Mouse (Mus musculus) left cerebral cortex, adult 18-20 months (tissue): ENCODE results near the gene Cnmd. TPM values are rescaled to one million over a fixed set of nuclear protein-coding genes. Genes with fewer than 3 reads are reported as not detected.

ENCODE experiments used
- DNase-seq, 2 experiments: peaks; one replicate each; pipeline ENCODE4 v3.0.0; 2021 to 2022; ENCODE audit warnings: low spot score in 2 of 2, mixed read lengths in 1 of 2
- long read RNA-seq, 2 experiments: library from polyadenylated mRNA; stranded (forward); transcript quantifications; one replicate each; pipeline ENCODE4 v2.0.0; 2021
- total RNA-seq, 2 experiments: library from RNA; stranded (reverse); gene quantifications; 2 replicates each; pipeline ENCODE4 v1.2.3; 2021

Cnmd gene
- 1 to 10 TPM; 1.5 to 2.2 TPM for total RNA-seq
- long read RNA-seq, experiment 1, partial matches to known transcripts, result 0 of 1 reads
- long read RNA-seq, experiment 1, other reads (novel, unspliced or antisense), result 1 of 1 reads
- long read RNA-seq, experiment 2, partial matches to known transcripts, result 0 of 3 reads
- long read RNA-seq, experiment 2, other reads (novel, unspliced or antisense), result 2 of 3 reads

DNA sequence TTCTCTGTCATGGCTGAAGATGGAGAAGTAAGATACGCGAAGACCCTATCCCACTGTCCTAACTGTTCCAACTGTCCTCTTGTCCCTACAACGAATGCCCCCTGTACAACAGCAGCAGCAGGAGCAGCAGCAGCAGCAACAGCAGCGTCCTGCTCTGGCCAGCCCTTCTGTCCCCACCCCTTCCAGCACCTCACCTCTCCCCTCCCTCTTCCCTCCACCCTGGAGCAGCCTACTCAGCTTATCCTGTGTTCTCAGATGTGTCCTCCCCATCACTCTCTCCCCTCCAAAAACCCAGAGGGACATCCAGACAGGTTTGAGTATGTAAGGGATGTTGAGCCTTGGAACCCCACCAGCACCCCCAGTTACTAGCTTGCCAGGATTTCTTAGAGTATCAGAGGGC, at the start of gene Cnmd:
Gene Cnmd, minus strand, starts transcription at position 170 of the 400 bp plus-strand sequence.
- no peak for DNase-seq

DNA sequence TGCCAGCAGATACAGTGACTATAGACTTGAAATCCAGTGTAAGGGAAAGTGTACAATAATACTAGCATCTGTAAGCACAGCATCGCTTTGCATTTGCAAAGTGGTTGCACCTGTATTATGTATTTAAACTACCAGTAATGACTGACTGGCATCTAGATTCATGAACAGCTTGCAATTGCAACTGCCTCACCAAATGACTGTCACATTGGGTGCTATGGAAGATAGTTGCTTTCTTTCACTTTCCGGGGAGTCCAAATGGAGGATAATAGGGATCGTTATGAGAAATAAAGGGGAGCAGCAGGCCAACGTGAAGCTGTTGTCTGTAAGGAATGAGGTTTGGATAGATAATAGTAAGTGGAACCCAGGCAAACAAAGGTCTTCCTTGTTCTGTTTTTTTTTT, 49.3 kb upstream of the Cnmd start:
- DNase-seq, result no peak

DNA sequence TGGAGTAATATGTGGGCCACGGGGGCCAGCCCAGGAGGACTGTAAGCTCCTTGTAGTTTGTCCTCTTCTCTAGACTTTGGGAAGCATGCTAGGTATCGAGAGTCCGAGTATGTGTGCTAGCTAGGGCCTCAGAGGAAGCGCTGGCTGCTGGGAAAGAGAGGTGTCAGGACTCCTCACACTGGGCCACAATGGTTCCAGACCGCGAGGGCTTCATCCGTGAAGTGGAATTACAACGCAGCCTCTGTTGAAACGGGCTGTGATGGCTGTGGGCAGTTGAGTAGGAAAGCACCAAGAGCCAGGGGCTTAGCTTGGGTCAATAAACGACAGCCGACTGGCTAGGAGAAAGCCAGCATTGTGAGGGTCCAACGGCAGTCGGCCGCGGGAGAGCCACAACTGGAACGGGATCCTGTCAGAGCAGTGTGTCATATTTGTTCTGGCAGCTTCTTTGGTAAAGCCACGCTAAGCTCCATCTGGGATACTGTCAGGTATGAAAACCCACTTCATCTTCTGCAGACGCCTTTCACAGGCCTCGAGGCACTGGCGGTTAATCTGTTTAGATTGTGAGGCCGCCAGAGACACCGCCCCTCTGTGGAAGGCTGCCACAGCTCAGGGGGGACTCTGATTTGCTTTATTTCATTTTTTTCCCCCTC, 41.7 kb upstream of the Cnmd start:
- no peak for DNase-seq

DNA sequence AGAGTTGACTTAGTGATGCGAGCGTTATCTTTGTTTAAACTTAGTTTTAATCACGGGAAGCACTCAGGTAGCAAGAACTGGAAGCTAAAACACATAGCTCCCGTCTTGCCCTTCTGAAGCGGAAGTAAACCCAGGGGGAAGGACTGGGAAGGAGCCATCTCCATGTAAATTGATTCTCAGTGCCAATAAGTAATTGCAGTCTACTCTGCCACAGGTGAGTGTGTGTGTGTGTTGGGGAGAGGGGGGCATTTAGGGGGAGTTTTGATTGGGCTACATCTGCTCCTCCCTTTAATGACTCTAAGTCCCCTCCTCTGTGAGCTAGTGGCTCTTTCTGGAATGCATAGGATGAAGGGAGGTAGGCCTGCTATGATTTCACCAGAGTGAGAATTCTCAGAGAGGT, 39.6 kb upstream of the Cnmd start:
- no peak for DNase-seq

DNA sequence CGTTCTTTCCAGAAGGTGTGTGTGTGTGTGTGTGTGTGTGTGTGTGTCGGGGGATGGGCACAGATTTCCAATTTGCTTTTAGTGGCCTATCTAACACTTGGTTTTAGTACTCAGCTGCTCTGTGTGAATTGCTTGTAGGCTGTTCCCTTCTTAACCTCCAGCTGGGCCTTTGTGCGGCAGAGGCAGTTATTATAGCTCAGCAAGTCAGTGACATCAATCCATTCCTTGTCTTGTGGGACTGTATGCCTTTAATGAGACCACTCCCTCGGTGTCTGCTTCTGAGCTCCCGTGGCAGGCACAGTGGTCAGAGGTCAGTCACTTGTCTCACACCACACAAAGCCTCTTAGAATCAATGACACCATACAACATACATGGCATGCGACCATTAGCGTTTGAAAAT, 39.1 kb upstream of the Cnmd start:
- DNase-seq, result no peak

DNA sequence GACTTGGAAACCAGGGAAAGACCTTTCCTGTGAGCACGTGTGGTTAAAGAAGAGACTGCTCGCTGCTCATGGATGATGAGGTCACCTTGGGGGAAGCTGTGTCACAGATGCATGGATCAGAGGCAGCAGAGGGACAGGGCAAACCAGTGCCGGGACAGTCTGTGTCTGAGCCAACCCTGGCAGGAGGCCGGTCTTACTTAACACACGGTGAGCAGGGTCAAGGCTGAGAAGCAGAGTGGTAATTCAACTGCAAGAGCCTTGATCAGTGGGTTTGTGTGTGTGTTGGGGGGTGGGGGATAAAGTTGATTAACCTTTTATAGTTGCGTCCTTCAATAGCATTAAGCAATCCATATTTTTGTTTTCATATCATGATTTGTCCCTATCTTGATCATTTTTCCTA, 37.4 kb upstream of the Cnmd start:
- DNase-seq, result no peak

DNA sequence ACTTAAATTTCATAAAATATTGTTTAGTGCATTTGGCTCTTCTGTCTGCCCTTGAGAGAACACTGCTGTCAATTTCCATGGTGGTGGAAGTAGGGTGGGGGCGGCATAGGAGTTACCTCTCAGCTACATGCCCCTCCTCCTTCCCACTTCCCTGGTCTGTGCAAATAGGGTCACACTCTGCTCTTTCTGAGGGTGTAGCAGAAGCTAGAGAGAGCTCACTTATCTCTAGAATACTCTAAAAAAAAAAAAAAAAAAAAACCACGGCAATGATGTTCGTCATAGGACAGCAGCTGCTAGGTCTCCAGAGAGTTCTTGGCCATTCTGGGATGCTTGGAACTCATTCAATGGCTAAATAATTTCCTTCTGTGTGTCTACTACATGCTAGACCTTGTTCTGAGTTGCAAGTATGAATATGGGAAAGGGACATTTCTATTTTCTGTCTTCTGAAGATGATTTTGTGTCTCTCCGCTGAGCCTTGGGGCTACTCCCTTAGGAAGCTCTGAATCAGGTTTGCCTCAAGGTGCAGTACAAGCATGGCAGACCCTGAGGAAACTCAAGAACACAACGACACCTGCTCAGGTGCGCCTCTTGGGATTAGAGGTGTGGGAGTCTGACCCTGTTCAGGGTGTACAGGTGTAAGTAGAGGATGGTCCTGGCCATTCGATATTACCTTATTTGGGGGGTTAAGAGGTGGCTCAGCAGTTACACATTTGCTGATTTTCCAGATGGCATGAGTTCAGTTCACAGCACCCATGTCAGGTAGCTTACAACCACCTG, 28.3 kb upstream of the Cnmd start:
- no peak for DNase-seq

DNA sequence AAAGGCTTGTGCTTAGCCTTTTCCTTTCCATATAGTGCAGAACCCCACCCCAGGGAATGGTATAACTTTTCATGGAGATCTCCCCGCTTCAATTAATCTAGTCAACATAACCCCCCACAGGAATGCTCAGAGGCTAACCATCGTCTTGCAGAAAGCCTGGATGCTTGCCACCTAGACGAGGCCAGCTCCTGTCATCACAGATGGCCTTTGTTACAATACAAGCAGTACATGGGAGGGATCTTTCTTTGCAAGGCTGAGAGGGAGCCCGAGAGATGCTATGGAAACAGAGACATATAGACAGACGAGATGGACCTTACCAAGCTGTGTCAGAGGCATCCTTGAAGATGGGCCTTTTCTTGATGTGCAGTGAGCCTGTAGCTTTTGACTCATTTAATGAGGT, 18.7 kb upstream of the Cnmd start:
- DNase-seq, result no peak

DNA sequence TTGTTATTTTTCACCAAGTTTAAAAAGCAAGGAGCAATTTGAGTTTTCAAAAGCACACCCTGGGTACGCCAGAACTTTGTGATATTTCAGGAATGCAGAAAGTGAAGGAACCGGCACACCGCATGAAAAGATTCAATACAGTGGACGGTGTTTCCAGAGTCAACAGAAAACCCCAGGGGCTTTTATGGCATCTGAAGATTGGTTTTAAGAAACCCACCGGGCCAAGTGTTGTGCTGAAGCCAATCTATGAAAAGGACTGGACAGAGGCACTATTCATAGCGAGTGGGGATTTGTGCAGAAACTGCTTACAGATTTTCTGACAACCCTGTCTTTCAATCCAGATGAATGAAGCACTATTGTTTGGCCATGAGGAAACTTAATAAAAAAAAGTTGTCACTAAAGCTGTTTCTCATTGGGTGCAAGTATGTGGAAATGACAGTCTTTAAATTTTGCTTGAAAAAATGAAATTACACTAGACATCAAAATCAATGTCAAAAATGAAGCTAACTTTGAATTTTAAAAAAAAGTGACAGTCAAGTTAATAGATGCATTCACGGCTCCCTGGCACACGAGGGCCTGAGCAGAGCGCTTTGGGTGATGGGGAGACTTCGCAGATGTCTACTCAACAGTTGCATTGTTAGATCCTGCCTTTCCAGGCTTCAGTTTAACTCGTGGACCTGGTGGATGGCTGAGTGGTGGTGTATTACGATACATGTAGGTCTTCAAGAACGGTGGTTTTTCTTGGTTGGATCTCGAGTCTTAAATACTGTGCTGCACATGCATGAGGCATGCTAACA, 16.1 kb upstream of the Cnmd start:
- no peak for DNase-seq

DNA sequence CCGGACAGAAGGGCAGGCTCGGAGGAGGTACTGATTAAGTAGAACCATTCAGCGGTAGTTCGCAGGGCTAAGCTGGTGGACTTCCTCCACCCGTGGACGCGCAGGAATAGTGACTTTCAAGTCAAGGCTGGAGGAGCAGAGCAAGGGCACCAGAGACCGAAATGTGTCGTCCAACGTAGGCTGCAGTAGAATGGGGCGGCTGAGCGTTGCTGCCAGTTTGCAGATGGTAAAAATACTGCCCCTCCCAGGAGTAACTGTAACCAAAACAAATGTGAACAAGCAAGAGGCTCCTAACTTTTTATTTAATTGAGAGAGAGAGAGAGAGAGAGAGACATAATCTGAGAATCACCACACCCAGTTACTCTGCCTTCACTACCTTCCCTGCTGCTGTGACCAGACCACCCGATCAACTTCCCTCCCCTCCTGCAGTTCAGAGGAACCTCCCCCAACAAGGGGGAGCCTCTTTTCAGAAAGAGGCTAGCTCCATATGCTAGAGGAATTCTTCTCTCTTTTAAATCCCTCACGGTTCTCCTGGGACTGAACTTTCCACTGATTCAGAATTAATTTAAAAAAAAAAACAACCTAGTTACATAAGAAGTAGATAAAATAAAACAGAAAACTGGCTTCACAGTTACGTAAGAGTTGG, 15.3 kb upstream of the Cnmd start:
- no peak for DNase-seq

DNA sequence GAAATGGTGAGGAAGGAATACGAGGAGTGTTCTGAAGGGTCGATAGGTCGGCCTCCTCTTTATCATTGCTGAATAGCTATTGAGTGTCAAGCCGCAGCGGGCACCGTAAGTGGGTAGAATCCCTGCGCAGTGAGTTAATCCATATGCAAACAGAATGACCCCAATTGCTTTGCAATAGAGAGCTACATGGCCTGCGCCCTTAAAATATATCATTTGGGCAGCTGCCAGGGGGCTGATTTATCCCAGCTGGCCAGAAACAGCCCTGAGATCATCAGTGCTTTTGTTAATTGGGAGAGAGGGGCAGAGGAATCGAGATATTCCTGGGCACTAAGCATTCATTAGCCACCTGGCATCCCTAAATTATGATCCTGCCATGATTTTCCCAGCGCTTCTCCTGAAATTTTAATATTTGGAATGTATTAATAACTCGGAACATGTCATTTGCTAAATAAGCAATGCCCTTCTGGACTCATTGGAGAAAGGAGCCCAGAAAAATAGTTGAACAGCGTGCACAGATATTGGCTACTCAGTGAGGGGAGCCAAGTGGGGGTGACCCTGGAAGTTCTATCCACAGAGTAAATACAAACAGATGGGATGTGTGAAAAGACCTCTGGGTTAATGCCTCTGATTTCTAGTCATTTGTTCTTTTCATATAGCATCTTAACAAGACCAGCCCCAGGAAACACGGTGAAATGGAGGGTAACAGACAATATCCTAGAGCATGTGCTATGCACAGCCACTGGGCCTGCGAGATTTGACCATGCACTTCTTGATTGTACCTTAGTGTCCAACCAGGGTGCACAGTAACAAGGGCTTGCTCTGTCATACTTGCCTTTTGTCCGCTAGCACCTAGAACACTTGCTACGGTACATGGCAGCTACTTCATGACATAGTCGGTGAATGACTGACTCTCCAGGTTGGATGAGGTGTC, 11.4 kb upstream of the Cnmd start:
- no peak for DNase-seq

DNA sequence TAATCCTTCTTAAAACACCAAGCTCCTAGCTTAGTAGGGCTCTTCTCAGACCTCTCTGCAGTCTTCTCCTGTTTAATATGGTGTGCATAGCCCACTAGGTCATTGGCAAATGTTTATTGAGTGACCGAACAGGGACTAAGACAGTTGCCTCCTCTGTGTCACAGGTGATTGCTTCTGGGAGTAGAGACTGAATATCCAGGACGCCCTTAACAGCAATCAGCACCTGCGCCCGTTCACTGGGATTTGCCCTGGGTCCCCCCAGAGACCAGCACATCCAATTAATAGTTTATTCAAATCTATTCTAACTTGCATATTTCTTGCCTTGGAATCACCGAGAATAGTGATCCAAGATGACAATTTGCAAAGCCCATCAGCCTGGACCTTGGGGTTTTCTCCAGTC, 10.6 kb upstream of the Cnmd start:
- no peak for DNase-seq

DNA sequence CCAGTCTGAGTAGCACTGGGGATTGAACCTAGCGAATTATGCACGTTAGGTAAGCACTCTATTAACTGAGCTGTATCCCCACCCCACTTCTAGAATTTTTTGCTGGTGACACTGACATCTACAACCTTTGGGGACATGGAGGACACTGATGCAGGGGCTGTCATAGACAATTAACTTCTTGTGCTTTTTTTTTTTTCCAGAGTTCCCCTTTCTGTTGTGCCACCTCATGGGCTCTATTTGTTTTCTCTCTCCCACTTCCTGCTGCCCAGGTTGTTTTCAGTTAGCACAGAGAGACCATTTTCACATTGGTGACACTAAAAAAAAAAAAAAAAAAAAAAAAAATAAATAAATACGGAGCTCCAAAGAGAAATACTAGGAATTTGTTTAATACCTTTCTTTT, 9.0 kb upstream of the Cnmd start:
- DNase-seq, result no peak

DNA sequence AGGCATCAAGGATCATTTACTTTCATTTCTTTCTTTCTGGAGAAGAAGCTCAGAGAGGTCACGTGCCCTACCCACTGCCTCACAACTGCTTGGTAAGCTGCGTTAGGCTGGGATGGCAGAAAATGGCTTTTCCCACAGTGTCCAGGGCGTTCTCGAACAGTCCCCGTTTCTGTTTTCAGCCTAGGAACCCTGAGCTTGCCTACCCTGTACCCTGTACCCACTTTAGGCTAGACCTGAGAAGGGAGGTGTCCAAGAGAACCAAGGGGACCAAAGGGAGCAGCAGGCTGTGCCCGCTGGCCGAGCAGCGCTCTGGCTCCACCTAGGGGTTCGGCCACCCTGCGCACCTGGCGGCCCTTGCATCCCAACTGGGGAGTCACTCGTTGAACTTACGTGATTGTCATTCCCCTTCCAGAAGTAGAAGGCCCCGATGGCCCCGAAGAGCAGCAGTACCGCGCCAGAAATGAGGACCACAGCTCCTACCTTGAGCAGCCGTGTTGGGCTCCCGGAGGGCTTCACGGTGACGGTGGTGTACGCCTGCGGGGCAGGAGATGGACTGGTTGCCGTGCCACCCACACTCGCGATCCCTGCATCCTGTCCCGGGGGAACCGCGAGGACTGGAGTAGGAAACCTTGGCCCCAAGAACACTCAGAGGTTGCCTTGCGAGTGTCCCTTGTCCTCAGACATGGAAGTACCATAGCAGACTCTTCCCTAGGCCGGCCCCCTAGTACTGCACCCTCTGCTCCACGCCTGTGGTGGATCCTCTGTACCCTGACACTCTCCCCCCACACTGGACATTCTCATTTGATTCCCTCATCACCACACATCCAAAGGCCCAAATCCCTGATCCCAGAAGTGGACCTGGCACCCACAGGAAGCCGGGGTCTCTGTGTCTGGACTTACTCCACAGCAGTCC, 709 bp downstream of the Cnmd start:
- DNase-seq, result peak; percentile 39 to 57

DNA sequence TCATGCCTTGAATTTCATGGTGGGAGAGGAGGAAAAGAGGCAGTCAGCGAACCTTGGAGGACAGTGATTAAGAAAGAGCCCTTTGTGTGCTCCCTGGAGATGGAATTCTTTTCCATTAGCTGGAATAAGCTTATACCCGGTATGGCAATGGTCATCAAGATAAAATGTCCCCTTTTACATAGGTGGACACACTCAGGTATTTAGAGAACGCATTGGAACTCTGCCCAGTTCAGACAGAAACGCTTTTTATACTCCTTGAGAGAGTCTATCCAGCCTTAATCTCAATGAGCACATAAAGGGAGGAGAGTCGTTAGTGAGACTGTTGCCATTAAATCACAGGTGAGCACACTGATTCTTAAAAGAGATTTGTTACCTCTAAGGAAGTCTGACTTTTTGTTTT, 1.5 kb downstream of the Cnmd start:
- DNase-seq, result no peak

DNA sequence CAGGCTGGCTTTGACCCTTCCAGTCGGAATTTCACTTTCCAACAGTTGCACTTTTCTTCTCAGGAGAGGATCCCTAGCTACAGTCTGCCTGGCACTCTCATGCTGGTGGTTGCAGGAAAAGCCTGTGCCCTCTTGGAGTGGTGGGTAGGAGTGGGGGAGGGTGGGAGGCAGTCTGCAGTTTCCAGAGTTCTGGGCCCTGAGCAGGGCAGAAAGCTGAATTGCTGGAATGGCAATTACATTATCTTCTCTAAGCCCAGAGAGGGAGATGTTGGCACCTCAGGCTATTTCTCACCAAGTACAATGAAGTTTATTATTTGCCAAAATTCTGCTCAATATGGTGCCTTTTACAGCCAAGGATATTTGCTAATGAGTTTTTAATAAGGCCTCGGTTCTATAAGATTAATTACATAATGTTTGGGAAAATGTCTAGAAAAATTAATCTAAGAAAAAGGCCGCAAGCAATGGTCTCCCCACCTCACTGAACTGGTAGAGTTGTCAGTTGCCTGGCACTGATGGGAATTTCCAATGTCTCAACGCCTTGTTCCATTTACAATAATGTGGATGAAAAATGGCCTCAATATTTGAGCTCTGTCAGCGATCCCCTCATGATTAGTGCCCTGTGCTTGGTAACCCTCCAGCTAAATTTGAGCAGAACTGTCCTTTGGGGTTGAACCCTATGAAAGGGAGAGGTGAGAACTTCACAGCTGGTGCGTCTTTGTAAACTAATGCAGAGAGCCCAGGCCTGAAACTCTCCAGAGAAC, 3.0 kb downstream of the Cnmd start:
- DNase-seq, result no peak

DNA sequence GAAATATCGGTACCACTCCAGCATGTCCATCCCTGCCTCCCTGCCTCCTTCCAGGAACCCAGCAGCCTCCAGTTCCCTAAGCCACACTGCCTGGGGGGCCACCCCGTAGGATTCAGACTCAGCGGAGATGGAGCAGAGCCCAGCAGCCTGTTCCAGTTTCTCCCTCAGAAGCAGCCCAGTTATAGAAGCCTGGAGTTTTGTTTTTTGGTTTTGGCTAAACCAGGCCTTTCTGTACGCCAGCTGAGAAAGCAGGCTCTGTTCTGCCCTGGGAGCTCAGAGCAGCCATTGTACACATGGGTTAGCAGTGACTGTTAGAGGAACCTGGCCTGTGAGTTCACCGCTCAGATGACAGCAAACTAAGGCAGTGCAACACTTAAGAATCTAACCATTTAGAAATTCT, 3.7 kb downstream of the Cnmd start:
- DNase-seq, result peak; percentile 31 to 44

DNA sequence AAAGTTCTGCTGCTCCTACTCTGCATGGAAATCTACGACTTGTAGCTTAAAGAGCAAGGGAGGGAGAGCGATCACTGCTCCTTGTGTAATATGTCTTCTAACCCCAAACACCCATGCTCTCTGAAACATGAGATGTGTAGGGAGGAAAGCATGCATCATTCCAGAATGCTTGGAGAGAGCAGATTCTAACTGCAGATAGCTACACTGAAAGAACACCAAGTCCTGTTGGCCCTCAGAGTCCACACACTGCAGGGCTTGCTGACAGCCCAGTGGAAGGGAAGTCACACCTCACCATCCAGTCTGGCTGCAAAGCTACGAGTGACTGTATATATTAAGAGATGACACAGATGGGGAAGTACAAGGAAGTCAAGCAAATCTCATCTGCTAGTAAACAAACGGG, 9.3 kb downstream of the Cnmd start:
- no peak for DNase-seq
